Mouse (Mus musculus) megakaryocyte, adult 5-6 weeks (primary cell): Measurements from ENCODE around the gene Slco2a1. TPM values are rescaled to one million over a fixed set of nuclear protein-coding genes. Genes with fewer than 3 reads are reported as not detected.

ENCODE experiments used
- ATAC-seq: 2 replicates; pipeline ENCODE4 v1.8.0; 2016; ENCODE audit warnings: mild to moderate bottlenecking, inconsistent platforms; ENCODE audit not compliant: poor library complexity, severe bottlenecking
- total RNA-seq, 2 experiments: library from RNA; stranded (forward) in 1 of 2; stranded (reverse) in 1 of 2; fragments of 153-499, 151-499 nt in 1 of 2; fragments of 221-1000, 200-1000 nt in 1 of 2; gene quantifications; 2 replicates each; pipeline versions ENCODE4 v1.2.3 to v1.2.4; 2015 to 2017

The Slco2a1 gene
- total RNA-seq, 2 experiments from 2014 or later: not detected

DNA sequence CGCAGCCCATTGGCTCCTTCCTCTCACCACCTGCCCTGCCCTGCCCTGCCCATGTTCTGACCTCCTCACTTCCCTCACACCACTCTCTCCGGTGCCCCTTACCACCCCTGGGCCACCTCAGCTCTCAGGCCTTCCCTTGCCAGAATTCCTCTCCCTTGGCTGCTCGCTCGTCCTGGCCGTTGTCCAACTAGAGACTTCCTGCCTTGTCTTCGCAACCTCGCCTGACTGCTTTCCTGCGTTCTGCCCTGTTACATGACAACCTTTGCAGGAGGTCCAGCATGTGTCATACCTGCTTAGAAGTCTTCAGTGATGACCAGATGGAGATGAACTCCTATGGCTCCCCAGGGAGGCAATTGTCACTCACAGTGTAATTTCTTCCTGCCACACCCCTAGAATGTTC is 43.7 kb downstream of the Slco2a1 start:
- no peak for ATAC-seq

DNA sequence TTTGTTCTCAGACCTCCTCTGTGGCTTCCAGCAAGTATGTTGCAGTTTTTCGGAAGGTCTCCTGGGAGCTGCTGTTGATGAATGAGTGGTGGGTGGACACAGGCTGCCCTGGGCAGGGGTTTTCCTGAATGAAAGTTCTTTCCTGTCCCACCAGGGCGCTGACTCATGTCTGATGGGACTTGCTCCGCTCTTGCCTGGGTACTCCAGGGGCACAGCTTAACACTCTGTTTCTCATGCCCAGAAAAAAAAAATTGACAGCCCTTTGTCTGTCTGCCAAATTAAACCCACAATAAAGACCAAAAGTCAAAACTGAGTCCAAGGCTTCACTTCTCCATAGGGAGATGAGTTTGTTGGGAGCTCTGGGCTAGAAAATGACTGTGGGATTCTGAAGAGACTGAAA is 44.9 kb downstream of the Slco2a1 start:
- ATAC-seq: no peak

DNA sequence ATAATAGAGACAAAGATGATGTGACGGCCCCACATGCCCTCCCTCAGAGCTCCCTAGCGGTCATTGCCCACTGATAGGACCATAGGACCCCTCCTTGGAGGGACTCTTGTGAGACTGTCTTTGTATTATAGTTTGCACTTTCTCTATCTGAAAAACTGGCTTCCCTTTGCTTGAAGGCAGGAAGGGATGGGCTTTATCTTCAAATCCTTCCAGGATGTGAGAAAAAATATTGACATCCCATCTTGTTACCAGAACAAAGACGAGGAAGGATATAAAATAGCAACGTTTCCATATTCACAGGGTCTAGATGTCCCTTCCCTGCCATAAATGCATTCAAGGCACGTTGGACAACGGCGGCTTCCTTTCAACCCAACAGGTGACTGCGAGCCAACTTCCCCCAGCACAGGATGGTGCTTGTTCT is 48.5 kb downstream of the Slco2a1 start:
- no peak for ATAC-seq

DNA sequence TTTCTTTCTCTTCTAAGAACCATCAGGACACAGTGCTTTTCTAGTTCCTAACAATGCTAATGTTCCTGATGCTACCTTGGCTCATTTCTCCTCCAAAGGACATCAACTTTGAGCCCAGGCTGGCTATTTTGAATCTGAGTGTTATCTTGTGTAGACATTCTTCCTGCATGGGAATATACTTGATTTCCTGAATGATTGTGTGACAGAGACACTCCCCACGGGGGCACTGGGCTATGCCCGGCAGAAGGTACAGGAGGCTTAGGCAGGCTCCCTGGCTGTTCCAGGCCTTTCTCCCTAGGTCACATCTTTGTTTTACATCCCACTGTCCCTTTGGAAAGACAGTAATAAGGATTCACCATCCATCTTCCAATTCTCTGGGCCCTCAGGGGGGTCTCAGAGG is 49.8 kb downstream of the Slco2a1 start:
- no peak for ATAC-seq

DNA sequence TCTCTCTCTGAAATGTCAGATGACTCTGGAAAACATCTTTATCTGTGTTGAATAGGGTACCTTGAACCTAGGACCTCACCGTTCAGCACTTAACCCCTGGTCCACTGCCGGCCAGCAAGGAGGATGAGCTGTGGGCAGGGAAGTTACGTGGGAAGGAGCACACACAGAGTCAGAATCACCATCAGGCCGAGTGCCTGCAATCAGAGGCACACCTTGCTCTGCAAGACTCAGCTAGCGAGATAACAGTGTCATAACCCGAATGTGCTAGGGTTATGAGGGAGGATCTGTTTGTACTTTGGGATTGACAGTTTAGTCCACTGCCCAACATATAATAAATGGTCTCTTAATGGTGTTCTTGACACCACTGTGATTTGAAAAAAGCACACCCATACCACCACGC is 50.2 kb downstream of the Slco2a1 start:
- ATAC-seq: no peak

DNA sequence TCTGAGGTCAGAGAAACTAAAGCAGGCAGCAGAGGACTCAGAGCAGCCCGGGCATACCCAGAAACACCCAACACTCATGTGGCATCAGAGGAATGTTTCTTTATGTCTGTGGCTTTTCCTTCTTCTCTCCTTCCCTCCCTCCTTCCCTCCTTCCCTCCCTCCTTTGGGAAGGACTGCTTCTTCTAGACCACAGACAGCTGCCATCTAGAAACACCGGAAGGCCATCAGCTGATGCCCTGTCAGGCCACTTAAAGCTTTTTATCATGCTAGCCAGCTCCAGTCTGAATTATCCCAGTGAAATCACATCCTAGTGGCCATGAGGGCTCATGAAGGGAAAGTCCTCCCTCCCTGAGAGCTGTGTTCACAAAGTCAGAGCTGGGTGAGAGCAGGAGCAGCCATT is 52.1 kb downstream of the Slco2a1 start:
- ATAC-seq: no peak

DNA sequence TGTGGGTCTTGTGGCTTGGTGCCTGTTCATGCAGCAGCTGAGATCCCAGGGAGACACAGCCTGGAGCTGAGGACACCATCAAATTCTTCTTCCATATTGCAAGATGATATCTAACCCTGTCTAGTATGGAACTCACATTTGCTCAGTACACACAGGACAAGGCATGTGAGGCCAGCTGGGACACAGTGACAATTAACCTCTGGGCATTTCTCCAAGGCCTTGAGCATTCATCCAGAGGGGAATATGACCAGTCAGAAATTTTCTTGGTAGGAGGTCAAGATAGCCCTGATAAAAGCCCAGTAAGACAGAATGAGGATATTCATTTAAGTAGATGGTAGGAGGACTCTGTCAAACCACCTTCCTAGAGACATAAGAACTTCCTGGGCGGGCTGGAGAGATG is 56.9 kb downstream of the Slco2a1 start:
- ATAC-seq: no peak

DNA sequence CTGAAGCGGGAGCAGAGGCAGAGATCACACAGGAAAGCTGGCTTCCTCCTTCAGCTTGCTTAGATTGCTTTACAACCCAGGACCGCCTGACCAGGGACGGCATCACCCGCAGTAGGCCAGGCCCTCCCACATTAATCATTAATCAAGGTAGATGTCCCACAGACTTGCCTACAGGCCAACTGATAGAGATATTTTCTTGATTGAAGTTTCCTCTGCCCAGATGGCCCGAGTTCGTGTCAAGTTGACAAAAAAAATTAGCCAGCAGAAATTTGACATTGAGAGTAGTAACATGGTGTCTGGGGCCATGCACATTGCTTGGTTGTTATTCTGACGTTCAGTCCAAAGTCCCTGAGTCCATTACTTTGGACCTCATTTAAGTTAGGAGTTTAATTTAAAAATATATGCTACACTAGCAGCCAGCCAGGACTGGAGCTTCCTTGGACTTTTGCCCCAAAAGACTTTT is 60.6 kb downstream of the Slco2a1 start:
- ATAC-seq: no peak

DNA sequence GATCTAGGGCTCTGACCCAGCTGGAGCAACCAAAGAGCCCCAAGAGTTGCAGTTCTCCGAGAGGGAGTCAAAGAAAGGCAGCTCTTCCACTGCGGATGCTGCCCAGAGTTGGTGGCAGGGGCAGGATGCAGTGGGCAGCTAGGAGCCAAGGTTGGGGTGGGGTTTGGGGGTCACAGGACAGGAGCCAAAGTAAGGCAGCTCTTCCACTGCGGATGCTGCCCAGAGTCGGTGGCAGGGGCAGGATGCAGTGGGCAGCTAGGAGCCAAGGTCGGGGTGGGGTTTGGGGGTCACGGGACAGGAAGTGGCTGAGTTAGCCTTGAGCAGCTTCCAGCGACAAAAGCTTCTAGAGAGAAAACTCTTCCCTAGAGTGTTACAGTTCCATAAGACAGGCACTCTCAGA is 65.3 kb downstream of the Slco2a1 start:
- ATAC-seq: no peak

DNA sequence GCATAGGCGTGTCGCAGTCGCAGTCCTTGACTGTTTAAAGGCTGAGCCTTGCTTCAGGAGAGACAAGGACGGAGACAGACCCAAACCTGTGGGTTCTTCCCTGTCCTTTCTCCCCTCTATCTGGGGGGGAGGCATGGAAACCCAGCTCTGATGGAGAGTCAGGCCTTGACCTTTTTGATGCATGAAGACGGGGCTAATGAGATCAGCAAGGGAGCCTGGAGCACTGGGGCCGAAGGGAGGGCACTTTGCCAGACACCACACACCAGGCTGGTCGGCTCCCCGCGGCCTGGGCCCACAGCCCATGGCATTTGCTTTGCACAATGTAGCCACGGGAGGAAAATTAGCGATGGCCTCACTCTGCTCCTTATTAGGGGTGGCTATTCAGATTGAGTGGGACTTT is 66.5 kb downstream of the Slco2a1 start:
- no peak for ATAC-seq

DNA sequence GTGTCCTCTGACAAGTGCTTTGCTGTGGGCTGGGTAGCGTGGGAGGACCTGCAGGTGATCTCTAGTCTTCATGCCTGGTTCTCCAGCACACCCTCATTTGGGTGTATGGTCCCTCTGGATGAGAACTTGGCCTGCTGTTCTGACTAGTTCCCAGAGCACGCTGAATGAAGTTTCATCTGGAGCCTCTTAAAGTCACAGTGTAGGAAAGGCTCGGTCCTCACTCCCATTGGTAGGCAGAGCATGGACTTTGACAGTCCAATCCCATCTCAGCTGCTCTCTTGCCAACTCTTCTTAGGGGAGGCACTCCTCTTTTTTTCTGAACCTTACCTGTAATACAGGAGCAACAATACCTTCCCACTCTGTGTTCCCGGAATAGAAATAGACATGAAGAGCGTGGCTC is 67.7 kb downstream of the Slco2a1 start:
- no peak for ATAC-seq

DNA sequence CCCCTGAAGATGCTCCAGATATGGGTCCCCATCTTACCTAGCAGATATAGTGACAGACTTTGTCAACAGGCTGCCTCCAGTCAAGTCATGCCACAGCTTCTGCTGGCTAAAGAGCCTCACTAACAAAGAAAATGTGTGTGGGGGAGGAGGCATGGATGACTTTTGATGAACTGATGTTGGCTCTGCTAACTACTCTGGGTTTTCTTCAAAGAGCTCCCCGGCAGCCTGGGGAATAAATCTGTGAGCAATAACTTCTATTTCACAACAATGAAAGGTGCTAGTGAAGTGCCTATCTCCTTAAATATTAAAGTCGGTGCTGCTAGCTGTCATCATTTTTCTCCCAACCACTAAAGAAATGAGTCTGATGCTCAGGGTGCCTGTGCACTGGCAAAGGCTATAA is 72.0 kb downstream of the Slco2a1 start:
- no peak for ATAC-seq

DNA sequence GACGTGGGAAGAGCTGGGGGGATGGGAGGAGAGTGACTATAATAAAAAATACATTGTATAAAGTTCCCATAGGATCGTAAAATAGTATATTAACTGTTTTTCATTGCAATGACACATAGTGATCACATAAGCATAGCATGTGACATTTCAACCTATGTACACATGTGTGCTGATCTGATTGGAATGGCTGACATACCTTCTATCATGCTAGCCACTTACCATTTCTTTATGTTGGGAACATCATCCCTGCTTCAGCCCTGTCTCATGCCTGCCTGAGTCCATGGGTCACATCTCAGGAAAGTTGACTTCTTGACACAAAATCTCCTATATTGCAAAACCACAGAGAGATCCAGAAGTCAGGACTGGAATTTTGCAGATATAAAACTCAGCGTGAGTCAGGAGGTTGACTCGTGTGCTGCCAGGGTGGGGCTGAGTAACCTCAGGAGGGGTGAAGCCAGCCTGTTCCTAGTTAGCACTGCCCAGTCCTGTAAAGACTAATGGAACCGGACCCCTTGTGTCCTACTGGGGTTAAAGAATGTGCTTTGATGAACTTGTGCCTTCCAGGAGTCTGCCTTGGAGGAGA is 73.0 kb downstream of the Slco2a1 start:
- ATAC-seq: no peak

DNA sequence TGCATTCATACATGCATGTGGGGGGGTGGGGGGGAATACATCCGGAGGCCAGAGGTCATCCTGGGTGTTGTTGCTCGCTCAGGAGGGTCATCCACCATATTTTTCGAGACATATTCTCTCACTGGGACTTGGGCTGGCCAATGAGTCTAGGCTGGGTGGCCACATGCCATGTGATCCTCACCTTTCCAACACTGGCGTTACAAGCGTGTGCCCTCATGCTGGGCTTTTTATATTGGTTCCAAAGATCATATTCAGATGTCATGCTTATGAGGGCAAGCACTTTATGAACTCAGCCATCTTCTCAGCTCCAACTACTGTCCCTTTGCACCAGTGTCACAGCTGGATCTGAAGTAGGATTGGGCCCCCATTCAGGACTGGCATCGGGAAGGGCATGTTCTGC is 75.1 kb downstream of the Slco2a1 start:
- no peak for ATAC-seq

DNA sequence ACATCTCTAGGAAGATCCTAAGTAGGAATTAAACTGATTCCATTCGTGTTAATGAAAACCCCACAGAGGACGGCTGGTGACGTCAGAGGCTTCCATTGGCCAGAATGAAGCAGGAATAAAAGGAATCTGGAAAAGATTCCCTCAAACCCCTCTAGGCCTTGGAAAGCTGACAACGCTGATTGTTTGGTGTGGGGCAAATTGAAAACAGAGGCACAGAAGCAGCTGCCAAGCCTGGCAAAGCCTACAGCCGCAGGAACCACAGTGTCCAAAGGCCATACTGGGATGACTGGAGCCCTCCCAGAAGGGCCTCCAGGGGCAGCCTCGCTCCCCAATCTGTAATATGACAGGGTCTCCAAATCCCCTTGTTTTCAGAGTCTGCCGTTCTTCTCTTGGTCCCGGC is 78.3 kb downstream of the Slco2a1 start:
- ATAC-seq: no peak

DNA sequence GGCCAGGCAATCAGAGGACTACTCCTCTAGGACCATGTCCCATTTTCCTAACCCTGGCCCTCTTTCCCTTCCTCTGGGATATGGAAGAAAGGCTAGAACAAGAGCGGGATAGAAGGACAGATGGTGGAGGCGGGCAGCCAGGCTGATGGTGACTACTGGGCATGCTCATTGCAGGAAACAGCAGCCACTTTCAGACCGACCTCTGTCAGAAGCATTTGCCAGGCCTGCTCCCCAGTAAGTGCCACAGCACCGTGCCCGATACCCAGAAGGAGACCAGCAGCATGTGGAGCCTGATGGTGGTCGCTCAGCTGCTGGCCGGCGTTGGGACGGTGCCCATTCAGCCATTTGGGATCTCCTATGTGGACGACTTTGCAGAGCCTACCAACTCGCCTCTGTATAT is 79.1 kb downstream of the Slco2a1 start:
- ATAC-seq: no peak

DNA sequence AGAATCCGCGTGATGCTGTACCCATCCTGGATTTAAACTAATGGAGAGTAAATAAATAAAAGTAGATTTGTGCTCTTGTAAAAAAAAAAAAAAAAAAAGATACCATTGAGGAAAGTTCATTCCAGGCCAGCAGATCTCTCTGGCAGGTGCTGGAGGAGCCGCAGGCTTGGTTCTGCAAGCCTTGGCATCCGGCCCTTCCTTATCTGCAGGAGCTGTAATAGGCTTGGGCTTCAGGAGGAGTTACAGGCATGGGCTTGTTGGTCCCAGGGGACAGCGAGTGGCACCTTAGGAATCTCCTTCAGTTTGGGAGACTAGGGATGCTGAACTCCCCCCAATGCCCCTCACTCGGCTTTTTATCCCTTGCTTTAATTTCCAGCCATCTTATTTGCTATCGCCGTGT is 80.3 kb downstream of the Slco2a1 start:
- no peak for ATAC-seq

DNA sequence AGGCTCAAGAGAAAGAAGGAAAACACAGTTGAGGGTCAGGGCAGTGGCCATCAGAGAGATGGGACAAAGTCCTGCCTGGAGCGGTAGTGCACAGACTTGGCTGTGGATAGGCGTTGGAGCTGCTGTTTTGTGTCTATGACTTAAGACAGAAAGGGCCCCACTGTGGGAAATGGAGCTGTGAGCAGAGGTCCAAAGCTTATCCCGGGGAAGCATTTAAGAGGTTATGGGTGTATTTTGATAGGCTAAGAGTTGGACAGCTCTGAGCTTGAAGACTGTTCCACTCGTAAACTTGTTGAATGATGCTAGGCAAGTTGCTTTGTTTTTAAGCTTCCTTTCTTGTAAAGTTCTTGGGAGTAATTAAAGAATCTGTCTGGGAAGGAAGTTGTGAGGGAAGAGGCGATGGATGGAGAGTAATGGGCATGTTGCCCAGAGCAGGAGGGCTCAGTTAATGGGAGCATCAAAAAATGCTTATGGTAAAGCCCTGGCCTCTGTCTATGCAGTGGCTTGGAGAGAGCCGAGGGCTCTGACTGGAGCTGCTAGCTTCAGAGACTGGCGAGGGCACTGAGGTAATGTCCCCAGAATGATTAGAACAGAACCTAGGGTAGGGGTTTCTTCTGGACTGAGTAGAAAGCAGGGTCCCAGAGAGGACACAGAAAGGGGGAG is 83.2 kb downstream of the Slco2a1 start:
- no peak for ATAC-seq

DNA sequence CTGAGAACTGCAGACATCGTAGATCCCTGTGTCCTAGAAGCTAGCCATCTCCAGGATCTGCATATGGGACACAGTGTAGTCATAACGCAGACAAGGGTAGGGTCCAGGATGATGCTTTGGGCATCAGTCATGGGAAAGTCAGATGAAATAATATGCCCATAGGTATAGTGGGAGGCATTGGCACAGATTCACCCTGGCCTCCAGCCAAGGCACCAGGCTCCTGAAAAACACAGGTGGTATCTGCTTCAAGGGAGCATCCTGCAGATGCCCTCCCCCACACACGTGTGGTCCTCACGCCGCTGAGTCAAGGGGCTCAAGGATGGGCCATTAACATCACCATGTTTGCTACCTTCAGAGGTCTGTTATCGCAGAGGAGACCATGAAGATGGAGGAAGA is 83.7 kb downstream of the Slco2a1 start:
- ATAC-seq: no peak

DNA sequence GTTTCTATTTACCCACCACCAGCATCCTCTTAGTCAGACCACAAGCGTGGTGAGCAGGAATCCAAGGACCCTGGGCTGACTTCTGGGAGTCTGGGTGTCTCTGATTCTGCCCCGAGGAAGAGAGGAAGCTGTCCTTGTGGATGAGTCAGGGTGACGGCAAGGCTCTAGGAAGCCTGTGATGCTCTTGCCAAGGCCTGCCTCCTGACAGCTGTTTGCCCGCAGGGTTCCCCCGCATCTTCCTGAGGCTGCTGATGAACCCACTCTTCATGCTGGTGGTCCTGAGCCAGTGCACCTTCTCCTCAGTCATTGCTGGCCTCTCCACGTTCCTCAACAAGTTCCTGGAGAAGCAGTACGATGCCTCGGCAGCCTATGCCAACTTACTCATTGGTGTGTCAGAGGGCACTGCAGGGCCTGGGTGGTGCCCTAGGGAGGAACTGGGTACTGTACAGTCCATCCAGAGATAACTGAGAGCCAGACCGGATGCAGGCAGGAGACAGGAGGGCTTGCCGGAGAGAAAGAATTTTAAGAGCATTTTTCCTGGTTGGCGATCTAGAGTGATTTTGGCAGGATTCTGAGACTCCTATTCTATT is 84.5 kb downstream of the Slco2a1 start:
- ATAC-seq: no peak

DNA sequence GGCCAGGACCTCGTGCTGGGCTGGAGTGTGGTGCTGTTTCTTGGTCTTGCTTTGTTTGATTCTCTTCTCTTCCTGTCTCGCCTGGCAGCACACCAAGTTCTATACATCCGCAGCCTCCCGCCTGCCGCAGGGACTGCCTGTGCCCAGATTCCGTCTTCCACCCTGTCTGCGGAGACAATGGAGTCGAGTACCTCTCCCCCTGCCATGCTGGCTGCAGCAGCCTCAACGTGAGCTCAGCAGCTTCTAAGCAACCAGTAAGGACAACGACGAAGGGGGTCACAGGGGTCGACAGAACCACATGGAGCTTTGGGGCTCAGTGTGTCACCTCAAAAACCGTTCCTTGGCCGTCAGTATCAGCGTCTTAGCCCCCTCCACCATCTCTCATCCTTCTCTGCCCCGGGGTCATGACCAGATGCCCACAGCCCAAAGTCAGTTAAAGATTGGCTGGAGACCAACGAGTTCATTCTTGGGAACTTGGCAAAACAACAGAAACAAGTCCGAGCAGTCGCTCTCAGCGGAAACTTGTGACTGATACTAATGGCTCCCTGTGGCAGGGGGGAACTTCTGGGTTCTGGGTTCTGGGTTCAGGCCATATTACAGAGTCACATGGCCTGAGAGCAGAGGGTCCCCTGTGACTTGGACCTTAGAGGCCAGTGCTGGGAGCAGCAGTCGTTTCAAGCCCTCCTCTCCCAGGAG is 88.5 kb downstream of the Slco2a1 start:
- ATAC-seq: no peak

DNA sequence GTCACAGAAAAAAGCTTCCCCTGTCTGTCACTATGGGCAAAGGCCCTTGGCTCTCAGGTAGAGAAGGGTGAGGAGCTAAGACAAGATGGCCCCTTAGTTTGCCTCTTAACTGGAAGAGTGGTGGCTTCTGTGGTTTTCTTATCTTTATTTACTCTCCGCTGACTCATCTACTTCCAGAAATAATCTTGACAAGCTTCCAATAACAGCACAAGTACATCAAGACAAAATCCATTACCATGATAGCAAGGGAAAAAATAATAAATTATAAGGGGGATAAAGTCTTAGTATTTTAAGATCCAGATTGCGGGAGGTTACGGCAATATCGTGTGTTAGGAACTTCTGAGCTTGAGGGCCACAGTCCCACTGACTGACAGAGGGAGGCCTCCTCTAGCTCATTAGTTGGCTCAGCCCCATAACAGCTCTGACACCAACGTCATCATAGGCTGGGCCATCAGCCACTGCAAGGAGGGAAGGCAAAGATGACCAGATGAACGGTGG is 89.7 kb downstream of the Slco2a1 start:
- ATAC-seq: no peak
